Mouse (Mus musculus) urinary bladder, adult 18-20 months (tissue): Measurements from ENCODE around the gene Sco2.

ENCODE experiments used
- DNase-seq, 2 experiments: peaks; one replicate each; pipeline ENCODE4 v3.0.0; 2022; ENCODE audit warnings: low spot score in 2 of 2, mixed read lengths in 2 of 2

The Sco2 gene

DNA sequence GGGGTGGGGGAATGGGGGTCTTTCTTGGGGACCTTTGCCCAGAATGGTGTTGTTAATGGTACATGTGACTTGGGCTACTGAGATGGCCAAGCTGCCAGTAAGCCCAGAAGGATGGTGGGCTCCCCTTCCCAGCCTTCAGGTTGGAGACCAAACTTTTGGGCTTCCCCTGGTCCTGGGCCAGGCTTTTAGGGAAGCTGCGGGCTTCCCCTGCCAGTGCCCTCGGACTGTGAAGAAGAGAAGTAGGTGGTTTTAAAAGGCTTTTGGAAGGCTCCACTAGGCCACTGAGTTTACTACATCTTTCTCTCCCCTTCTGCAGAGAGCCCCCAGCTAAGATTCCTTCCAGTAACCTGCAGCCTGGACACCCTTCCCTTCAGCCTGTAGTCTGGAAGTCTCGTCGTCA is 50.0 kb downstream of the Sco2 start:
- no peak for DNase-seq

- no peak for DNase-seq
Observed at GRCm38 (mm10) chr15:89322670-89323522, 50.8 kb downstream of the Sco2 start, which contains the start of gene Adm2. TSS of gene Adm2 (plus strand) at chr15:89322720.
